Mouse (Mus musculus) forelimb bud, embryonic 11.5 days (tissue): ENCODE measurements around the gene Traf3.

Experiments used
- DNase-seq: peaks from one replicate; pipeline ENCODE4 v3.0.0-alpha.2; 2012; ENCODE audit warnings: low read depth, low spot score

Gene Traf3

DNA sequence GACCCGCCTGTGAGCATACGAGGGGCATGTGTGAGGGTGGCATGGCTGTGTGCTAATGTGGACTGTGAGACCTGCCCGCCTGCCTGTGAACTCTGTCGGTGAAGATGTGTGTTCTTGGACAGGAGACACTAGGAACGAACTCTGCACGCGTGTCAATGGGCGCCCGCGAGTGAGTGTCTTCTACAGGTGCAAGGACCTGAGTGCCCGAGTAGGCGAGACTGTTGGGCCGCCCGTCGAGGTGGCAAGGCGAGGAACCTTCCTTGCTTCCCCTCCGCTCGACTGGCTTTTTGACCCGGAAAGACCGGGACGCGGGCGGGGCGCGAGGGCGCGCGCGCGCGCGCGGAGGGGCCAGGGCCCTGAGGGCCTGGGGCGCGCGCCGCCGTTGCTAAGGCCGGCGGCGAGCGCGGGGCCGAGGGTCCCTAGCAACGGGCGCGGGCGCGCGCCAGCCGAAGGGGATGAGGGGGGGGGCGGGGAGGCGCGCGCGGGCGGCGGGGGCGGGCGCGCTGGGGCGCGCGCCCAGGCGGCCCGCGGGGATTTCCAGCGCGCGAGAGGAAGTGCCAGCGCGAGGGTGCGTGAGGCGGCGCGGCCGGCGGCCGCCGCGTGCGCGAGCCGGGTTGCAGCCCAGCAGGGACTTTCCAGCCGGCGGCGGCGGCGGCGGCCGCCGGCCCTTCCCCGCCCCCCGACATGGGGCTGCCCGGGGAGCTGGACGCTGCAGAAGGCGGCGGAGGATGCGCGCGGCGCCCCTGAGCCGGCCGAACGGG lies at the start of gene Traf3:
Gene Traf3 (plus strand): TSS at position 540 of the 761 bp plus-strand sequence.
- DNase-seq = peak; percentile 71

GRCm38 (mm10) chr12:111119506-111120085 lies 46.6 kb upstream of the Traf3 start:
- DNase-seq = no peak

DNA sequence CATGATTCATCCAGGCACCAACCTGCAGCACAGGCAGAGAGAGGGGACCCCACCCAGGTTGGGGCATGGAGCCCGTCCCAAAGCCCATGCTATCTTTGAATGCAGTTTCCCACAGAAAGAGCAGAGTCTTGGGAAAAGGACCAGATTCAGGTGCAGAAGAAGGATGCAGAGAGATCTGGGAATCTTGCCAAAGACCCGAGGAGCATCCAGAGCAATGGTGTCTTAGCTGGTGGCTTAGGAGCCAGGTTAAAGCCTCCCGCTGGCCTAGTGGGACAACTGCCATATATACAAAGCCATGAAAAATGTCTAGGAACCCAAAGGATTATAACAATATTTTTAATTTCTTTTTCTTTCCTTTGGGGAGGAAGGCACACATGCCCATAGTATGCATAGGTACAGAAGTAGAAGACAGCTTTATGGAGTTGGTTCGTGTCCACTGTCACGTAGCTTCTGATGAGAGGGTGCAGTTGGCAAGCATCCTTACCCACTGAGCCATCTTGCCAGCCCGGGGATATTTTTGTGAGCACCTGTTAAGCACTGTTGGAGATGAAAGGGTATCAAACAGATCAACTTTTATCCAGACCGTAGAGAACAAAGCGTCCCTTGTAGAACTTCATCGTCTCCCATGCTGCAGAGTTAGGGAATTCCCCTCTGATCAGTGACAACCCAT lies 45.1 kb upstream of the Traf3 start:
- DNase-seq = no peak

DNA sequence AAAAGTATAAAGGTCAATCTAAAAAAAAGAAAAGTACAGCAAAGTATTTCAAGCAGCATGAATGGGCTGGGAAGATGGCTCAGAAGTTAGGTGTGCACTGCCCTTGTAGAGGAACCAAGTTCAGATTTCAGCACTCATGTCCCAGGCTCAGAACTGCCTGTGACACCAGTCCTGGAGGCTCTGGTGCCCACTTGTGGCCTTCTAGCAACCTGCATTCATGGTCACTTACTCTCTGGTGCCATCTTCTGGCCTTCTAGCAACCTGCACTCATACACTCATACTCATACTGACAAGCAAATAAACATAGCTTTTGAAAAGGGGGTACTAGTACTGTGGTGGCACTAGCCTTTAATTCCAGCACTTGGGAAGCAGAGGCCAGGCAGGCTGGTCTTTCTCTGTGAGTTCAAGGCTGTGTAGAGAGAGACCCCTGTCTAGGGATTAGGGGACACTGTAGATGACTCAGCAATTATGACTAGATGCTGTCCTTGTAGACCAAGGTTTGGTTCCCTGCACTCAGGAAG lies 43.8 kb upstream of the Traf3 start:
- DNase-seq = peak; percentile 25

- DNase-seq = no peak
Observed at GRCm38 (mm10) chr12:111124601-111125260, 41.4 kb upstream of the Traf3 start.

GRCm38 (mm10) chr12:111125666-111126065 lies 40.5 kb upstream of the Traf3 start:
- DNase-seq = no peak

GRCm38 (mm10) chr12:111134169-111134568 lies 32.0 kb upstream of the Traf3 start:
- no peak for DNase-seq

DNA sequence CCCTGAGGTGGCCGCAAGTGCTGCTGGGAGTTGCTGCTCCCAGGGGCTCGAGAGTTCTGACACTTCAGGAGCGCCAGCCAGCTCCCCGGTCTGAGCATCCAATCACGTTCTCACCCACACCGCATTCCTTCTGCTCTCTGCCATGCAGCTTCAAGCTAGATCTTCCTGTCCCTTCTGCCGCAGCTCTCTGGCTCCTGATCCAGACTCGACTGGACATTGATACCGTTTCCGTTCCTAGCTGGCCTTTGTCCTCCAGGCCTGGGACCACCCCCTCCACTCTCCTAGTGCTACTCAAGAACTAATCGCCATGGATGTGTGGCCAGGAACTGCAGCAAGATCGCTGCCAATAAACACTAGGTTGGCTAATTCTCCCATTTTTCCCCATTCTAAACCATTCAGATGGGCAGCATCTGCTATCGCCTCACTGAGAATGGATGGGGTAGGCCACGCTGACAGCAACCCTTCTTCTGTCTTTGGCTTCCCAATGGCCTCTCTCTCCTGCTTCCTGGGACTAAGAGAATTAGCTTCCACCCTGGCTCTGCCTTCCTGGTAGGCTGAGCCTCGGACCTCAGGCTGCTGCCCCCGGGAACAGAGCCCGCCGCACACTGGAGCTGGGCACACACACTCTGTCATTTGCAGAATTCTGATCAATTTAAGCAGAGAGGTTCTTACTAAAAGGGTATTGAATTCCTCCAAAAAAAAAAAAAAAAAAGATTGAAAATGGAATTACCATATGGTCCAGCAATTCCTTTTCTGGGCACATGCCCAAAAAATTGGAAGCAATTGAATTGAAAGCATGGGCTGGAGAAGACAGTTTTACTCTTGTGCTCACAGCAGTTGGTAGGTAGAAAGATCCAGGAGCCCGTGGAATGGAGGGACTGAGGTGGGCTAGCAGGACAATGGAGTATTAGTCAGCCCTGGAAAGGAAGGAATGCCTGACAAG lies 31.1 kb upstream of the Traf3 start:
- no peak for DNase-seq

GRCm38 (mm10) chr12:111135953-111136352 lies 30.2 kb upstream of the Traf3 start:
- DNase-seq = no peak

DNA sequence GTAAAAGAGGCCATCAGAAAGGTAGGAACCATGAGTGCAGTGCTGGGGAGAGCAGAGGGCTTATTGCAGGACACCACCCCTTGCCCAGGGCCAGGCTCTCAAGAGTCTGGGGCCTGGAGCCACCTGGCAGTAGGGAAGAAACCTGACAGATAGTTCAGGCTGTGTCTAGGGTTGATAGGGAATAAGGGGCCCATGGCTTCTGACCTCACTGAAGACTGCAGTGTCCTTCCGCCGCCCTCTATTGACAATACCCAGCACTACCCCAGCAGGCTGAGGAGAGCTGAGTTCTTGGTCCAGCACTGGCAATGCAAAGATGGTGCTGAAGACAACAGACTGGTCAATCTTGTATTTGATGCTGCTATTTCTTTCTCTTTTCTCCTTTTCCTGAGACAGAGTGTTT lies 29.1 kb upstream of the Traf3 start:
- no peak for DNase-seq

- DNase-seq = no peak
Observed at GRCm38 (mm10) chr12:111143005-111143508, 23.1 kb upstream of the Traf3 start.

GRCm38 (mm10) chr12:111143509-111144063 lies 22.6 kb upstream of the Traf3 start:
- no peak for DNase-seq

DNA sequence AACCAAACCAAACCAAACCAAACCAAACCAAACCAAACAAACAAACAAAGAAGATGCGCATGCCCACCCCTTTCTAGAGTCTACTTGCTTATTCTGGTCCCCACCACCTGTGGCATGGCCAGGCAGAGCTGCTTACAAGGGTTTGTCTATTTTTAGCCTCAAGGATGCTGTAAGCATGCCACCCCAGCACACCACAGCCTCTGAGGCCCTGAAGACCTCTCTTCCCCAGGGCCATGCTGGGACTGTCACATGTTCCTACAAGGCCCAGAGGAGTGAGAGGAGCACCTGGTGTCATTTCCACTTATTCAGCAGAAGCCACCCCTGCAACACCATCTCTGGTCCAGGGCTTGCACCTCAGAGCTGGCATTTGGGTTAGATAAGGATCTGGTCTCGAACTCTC lies 21.6 kb upstream of the Traf3 start:
- DNase-seq = no peak

GRCm38 (mm10) chr12:111145269-111145668 lies 20.9 kb upstream of the Traf3 start:
- DNase-seq = no peak

GRCm38 (mm10) chr12:111149495-111150235 lies 16.5 kb upstream of the Traf3 start:
- DNase-seq = no peak

GRCm38 (mm10) chr12:111150236-111150596 lies 16.0 kb upstream of the Traf3 start:
- DNase-seq = no peak

GRCm38 (mm10) chr12:111151422-111152156 lies 14.6 kb upstream of the Traf3 start:
- DNase-seq = no peak

GRCm38 (mm10) chr12:111152579-111152978 lies 13.6 kb upstream of the Traf3 start:
- DNase-seq = no peak
